Mouse (Mus musculus) limb, embryonic 14.5 days (tissue): ENCODE data around the gene Gm20388. TPM values are rescaled to one million over a fixed set of nuclear protein-coding genes. Genes with fewer than 3 reads are reported as not detected.

Experiments
- ATAC-seq: fragments of 200-750 bp; cut with Nextera tagmentation; 2 replicates; pipeline ENCODE4 v1.8.0; 2017; ENCODE audit warnings: low read depth, moderate number of reproducible peaks, moderate TSS enrichment; ENCODE audit not compliant: low FRiP score
- DNase-seq: peaks from one replicate; pipeline ENCODE4 v3.0.0-alpha.2; 2015; ENCODE audit warnings: low spot score
- H3K27ac ChIP-seq: fragments of 300-500 bp; sonication (generic); replicated peaks from 2 replicates; pipeline ENCODE4 v1.5.1; 2014; ENCODE audit warnings: low read depth, mild to moderate bottlenecking, low read length, moderate library complexity, mixed read lengths
- H3K27me3 ChIP-seq: fragments of 300-500 bp; sonication (generic); 2 replicates; pipeline ENCODE4 v1.6.1; 2014; ENCODE audit warnings: low read length, mixed read lengths; ENCODE audit not compliant: control insufficient read depth, insufficient read depth
- H3K36me3 ChIP-seq: fragments of 300-500 bp; sonication (generic); 2 replicates; pipeline ENCODE4 v1.6.1; 2014; ENCODE audit warnings: mild to moderate bottlenecking, low read length, moderate library complexity, mixed read lengths; ENCODE audit not compliant: control insufficient read depth, insufficient read depth
- H3K4me1 ChIP-seq: fragments of 300-500 bp; sonication (generic); 2 replicates; pipeline ENCODE4 v1.6.1; 2014; ENCODE audit warnings: antibody characterized with exemption, low read length, mixed read lengths; ENCODE audit not compliant: control insufficient read depth, insufficient read depth
- H3K4me2 ChIP-seq: fragments of 300-500 bp; sonication (generic); replicated peaks from 2 replicates; pipeline ENCODE4 v1.6.1; 2014; ENCODE audit warnings: low read depth, mild to moderate bottlenecking, low read length, moderate library complexity; ENCODE audit not compliant: severe bottlenecking
- H3K4me3 ChIP-seq: fragments of 300-500 bp; sonication (generic); replicated peaks from 2 replicates; pipeline ENCODE4 v1.5.1; 2014; ENCODE audit warnings: low read length
- H3K9ac ChIP-seq: fragments of 300-500 bp; sonication (generic); 2 replicates; pipeline ENCODE4 v1.6.1; 2014; ENCODE audit warnings: mild to moderate bottlenecking, low read depth, low read length, moderate library complexity; ENCODE audit not compliant: severe bottlenecking
- H3K9me3 ChIP-seq: fragments of 300-500 bp; sonication (generic); 2 replicates; pipeline ENCODE4 v1.6.1; 2016; ENCODE audit warnings: low read length; ENCODE audit not compliant: control insufficient read depth
- POLR2A ChIP-seq: fragments of 200-500 bp; IDR thresholded peaks from 2 replicates; pipeline ENCODE4 v1.8.0; 2012; ENCODE audit warnings: inconsistent platforms, mild to moderate bottlenecking, moderate library complexity, borderline replicate concordance; ENCODE audit not compliant: insufficient read depth, insufficient read length; ENCODE audit errors: extremely low read depth
- WGBS: fragments of 180-500 bp; shearing (Covaris S2); extraction: QIAGEN DNeasy Blood & Tissue Kit; methylation state at CpG from one replicate; pipeline ENCODE4 v1.1.7; 2014; 5-methylcytosine and 5-hydroxymethylcytosine counted together
- polyA plus RNA-seq, 2 experiments: library from polyadenylated mRNA; depleted of rRNA in 1 of 2; stranded (reverse) in 1 of 2; unstranded in 1 of 2; fragments of >200 nt; fragmentation: Nextera tagmentation in 1 of 2; extraction: Ambion mirVana in 1 of 2; gene quantifications; 2 replicates each; pipeline versions ENCODE4 v1.2.1 to v1.2.3; 2012 to 2014

Gene Gm20388
- polyA plus RNA-seq, 2 experiments: 1.9 to 49.9 TPM

DNA sequence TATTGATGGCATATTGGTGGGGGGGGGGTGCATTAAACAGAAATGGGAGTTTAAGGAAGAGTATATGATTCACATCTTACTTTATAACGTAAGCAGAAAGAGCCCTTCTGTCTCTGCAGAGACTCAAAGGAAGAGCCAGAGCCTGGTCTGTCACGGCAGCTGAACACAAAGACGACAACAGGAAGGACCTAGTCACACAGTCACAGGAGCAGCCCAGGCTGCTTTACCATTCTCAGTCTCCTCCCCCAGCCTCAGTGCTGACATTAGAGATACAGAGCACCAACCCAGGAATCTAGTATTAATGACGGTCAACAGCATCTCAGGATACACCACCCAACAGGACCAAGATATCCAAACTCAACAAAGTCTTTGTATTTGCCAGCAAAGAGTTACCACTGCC lies 3027.9 kb downstream of the Gm20388 start:
- Histone ChIP-seq H3K27me3 (no peaks in the 10 kb centered on the region), H3K4me1 (no peaks in the 10 kb centered on the region), H3K9ac (no peak overlapping the region), H3K36me3 (no peaks in the 10 kb centered on the region), H3K27ac (no peak overlapping the region), H3K4me3 (no peak overlapping the region), H3K9me3 (no peaks in the 10 kb centered on the region), H3K4me2 (no peak overlapping the region)
- ATAC-seq (no peak), DNase-seq (no peak)
- WGBS: 65% methylated on average over 4 of the region's 4 CpGs
- no peak for TF ChIP-seq POLR2A

DNA sequence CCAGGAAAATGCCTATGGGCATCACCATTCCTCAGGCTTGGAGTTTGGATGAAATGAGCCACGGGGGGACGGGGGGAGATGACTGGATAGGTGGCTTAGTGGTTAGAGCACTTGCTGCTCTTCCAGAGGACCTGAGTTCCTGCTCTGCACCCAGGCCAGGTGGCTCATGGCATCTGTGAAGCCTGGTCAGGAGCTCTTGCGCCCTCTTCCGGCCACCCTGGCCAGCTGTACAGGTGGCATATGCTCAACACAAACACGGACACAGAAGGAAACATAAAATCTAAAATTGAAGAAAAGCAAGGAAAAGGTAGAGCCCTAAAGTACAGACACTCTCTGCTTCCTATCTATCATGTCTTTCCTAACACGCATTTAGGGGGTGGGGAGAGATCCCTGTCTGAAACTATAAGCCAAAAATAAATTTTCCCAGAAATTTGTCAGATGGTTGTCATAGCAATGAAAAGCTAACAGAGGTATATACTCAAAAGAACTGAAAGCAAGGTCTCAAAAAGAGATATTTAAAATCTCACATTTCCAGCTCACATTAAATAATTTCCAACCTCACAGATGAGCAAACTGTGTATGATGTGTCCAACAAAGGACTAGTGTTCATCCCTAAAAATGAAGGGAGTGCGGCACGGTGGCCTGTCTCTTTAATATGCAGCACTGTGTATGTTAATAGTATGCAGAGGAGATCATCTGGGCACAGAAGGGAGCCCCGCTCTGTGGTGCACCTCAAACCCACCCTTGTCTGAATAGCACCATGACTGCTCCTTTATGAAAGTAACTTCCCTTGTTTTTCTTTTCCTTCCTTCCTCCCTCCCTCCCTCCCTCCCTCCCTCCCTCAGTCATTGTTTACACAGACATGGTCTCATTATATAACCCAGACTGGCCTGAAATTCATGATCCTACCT lies 3032.4 kb downstream of the Gm20388 start:
- ATAC-seq: no peak
- Histone ChIP-seq H3K4me1 (no peaks in the 10 kb centered on the region), H3K9me3 (no peaks in the 10 kb centered on the region), H3K27me3 (no peaks in the 10 kb centered on the region), H3K9ac (no peak overlapping the region), H3K4me2 (no peak overlapping the region), H3K4me3 (no peak overlapping the region), H3K27ac (no peak overlapping the region), H3K36me3 (no peaks in the 10 kb centered on the region)
- TF ChIP-seq POLR2A: no peak
- no peak for DNase-seq
- WGBS: 87% methylated on average over 9 of the region's 9 CpGs

DNA sequence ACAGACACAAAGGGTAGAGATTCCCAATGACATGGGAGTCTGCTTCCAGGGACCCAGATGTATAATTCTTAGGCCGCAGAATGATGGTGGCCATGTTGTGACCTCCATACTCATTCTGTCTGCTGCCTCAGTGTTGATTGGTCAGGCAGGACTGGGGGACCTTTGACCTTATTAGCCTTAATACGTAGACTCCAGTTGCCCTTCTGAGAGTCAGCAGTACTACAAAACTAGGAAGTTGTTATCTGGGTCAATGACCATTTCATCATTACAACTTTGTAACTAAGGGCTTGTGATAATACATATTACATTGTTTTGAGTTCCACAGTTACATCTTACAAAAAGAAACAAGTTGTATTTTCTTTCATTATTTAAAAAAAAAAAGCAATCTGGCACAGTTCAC lies 3035.1 kb downstream of the Gm20388 start:
- no peak overlapping the region for H3K4me2 ChIP-seq
- DNase-seq (no peak), ATAC-seq (no peak)
- no peaks in the 10 kb centered on the region for H3K9me3 ChIP-seq
- TF ChIP-seq POLR2A: no peak
- H3K9ac ChIP-seq: no peak overlapping the region
- H3K27ac ChIP-seq: no peak overlapping the region
- no peaks in the 10 kb centered on the region for H3K36me3 ChIP-seq
- H3K4me1 ChIP-seq: peaks cover 4% of the 10 kb centered on the region; the same call in 1 of the 2 replicates
- 95% methylated on average over 2 of the region's 2 CpGs for WGBS
- no peaks in the 10 kb centered on the region for H3K27me3 ChIP-seq
- no peak overlapping the region for H3K4me3 ChIP-seq

DNA sequence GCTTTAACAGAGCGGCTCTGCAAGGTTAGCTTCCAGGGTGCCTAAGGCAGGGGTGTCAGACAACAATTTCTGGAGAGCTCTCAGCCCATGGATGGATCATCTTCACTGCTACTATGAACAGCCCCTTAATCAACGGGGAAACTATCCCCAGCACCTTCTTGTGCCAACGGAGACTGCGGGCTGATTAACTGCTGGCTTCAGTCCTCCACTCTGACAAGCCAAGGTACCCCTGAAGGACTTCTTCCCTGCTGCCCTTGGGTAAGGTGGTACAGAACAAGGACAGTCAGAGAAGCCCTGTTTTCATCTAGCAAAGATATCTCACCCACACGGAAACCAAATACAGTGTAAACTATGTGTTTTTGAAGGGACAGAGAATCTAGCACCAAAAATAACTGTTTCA lies 3039.1 kb downstream of the Gm20388 start:
- ATAC-seq (no peak), DNase-seq (no peak)
- Histone ChIP-seq H3K27ac (no peak overlapping the region), H3K4me2 (no peak overlapping the region), H3K36me3 (no peaks in the 10 kb centered on the region), H3K9me3 (no peaks in the 10 kb centered on the region), H3K27me3 (no peaks in the 10 kb centered on the region), H3K9ac (no peak overlapping the region), H3K4me3 (no peak overlapping the region), H3K4me1 (peaks cover 4% of the 10 kb centered on the region; the same call in 1 of the 2 replicates)
- TF ChIP-seq POLR2A: no peak
- 79% methylated on average over 5 of the region's 5 CpGs for WGBS

- WGBS: 88% methylated on average over 5 of the region's 5 CpGs
- Histone ChIP-seq H3K4me1 (peaks cover 4% of the 10 kb centered on the region; the same call in 1 of the 2 replicates), H3K27ac (no peak overlapping the region), H3K27me3 (no peaks in the 10 kb centered on the region), H3K36me3 (no peaks in the 10 kb centered on the region), H3K9me3 (no peaks in the 10 kb centered on the region), H3K4me2 (no peak overlapping the region), H3K9ac (no peak overlapping the region), H3K4me3 (no peak overlapping the region)
- no peak for DNase-seq
- ATAC-seq: no peak
- TF ChIP-seq POLR2A: no peak
Observed at GRCm38 (mm10) chr8:122951456-122951855, 3040.8 kb downstream of the Gm20388 start.
